Mouse (Mus musculus): ENCODE measurements around the gene Dydc1.

The Dydc1 gene

DNA sequence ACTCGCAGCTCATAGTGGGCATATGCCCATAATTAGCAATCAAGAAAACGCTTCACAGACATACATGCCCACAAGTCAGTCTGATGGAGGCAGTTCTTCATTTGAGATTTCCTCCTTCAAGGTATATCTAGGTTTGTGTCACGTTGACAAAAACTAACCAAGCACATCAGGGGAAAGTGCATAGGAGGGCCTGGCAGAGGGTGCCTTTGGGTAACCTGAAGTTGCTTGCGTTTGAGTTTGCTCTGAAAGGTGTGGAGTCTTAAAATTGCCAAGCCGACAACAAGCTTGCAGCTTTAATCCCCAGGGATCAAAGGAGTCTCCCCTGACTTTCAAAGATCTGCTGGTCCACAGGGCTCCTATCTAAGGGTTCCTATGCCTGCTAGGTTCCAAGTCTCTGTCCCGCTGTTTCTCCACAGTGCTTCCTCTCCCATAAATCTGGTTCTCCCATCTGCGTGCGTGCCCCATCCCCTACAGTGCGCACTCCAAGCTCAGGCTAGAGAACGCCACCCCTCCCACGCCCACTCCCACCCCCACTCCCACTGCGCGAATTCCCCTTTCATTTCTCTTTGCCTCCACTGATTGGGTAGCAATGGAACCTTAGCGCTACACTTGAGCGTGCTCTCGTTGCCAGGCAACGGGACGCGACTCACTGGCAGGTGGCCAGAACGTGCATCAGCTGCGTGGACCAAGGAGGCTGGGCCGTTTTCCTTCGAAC is at the start of gene Dydc1:
Gene Dydc1 (plus strand): TSS at position 683 of the 715 bp plus-strand sequence.
- peak; percentile 77 for DNase-seq (ENCODE audit: low read depth, low spot score)

- no peak for DNase-seq (ENCODE audit: low read depth, low spot score)
These were observed 47.6 kb upstream of the Dydc1 start for GRCm38 (mm10) chr14:41025087-41025486.

- no peak for DNase-seq (ENCODE audit: low read depth, low spot score)
These were observed 47.0 kb upstream of the Dydc1 start for GRCm38 (mm10) chr14:41025594-41026284.

- no peak for DNase-seq (ENCODE audit: low read depth, low spot score)
These were observed 43.4 kb upstream of the Dydc1 start for GRCm38 (mm10) chr14:41029303-41029702.

- DNase-seq (ENCODE audit: low read depth, low spot score) = no peak
These were observed 41.7 kb upstream of the Dydc1 start for GRCm38 (mm10) chr14:41030989-41031513.

- peak; percentile 92 for DNase-seq (ENCODE audit: low read depth, low spot score)
These were observed 39.3 kb upstream of the Dydc1 start for GRCm38 (mm10) chr14:41033135-41034110.

DNA sequence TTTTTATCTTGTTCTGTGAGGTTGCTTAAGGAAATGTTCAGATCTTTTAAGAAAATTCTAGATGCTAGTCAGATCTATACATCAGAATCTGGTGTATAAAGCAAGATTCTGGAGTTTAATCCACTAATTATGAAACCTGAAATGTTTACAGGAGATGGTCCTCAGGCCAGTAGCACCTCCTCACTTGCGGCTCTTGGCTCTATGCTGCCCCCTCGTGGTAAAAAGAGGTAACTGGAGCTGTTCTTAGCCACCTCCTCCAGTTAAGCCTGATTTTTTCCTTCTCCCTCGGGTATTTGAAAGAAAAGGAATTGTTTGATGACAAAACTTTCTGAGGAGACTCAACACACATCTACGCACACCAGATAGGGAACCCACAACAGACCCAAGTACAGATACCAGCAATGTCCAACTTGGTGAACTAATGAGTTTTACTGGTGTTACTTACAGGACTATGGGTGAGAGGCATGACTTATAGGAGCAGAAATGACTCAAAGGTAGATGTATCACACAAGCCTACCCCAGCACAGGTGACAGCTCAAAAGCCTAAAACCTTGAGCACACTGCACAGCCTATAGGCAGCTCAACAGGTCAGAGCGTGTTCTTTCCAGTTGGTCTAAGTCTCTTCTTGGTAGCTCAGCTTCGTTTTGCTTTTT is 37.4 kb upstream of the Dydc1 start:
- peak; percentile 75 for DNase-seq (ENCODE audit: low read depth, low spot score)

GRCm38 (mm10) chr14:41047402-41047801 is 25.3 kb upstream of the Dydc1 start:
- peak; percentile 46 for DNase-seq (ENCODE audit: low read depth, low spot score)

GRCm38 (mm10) chr14:41050471-41050870 is 22.2 kb upstream of the Dydc1 start:
- DNase-seq (ENCODE audit: low read depth, low spot score) = peak; percentile 31

- peak; percentile 39 for DNase-seq (ENCODE audit: low read depth, low spot score)
These were observed 20.2 kb upstream of the Dydc1 start for GRCm38 (mm10) chr14:41052481-41052880.

DNA sequence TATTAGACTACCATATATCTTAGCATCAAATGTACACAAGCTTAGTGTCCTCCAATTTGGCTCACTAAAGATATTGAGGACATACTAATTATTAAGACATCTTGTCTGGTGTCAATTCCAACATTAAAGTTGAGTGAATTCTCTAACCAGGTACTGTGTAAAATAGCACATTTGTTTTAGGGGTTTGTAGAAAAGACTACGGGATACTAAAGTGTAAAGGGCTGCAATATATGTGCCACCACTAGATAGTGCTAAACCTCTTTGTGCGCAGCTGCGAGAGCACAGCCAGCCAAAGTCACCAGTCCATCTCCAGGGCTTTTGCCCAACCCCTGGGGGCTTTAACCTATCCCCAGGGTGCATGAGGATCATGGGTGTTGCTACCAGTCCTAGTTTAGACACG is 19.5 kb upstream of the Dydc1 start:
- peak; percentile 9 for DNase-seq (ENCODE audit: low read depth, low spot score)

DNA sequence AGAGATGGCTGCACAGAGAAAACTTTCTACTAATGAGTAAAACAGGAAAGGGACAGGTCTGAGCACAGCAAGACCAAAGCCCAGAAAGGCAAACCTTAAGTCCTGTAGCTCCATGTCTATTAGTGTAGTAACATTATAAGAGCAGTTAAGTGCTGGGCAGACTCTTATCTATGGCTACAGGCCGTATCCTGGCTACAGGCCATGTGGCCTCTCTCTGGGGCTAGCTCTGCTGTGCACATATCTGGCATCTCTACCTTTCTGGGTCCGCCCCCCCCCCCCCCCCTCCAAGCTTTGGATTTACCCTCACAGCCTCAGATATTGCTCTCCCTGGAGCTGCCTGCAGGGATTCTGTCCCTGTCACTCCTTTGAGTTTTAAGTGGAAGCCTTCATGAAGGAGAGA is 7.5 kb upstream of the Dydc1 start:
- DNase-seq (ENCODE audit: low read depth, low spot score) = no peak

- peak; percentile 74 for DNase-seq (ENCODE audit: low read depth, low spot score)
These were observed 6.3 kb upstream of the Dydc1 start for GRCm38 (mm10) chr14:41066416-41066815.

GRCm38 (mm10) chr14:41069108-41069507 is 3.6 kb upstream of the Dydc1 start, which contains the start of gene Dydc2:
Gene Dydc2 (minus strand): TSS chr14:41069208.
- no peak for DNase-seq (ENCODE audit: low read depth, low spot score)

- DNase-seq (ENCODE audit: low read depth, low spot score) = no peak
These were observed 2.4 kb upstream of the Dydc1 start for GRCm38 (mm10) chr14:41070343-41070742.

- no peak for DNase-seq (ENCODE audit: low read depth, low spot score)
These were observed 199 bp downstream of the Dydc1 start for GRCm38 (mm10) chr14:41072944-41073275.

GRCm38 (mm10) chr14:41082408-41082807 is 9.7 kb downstream of the Dydc1 start:
- no peak for DNase-seq (ENCODE audit: low read depth, low spot score)

DNA sequence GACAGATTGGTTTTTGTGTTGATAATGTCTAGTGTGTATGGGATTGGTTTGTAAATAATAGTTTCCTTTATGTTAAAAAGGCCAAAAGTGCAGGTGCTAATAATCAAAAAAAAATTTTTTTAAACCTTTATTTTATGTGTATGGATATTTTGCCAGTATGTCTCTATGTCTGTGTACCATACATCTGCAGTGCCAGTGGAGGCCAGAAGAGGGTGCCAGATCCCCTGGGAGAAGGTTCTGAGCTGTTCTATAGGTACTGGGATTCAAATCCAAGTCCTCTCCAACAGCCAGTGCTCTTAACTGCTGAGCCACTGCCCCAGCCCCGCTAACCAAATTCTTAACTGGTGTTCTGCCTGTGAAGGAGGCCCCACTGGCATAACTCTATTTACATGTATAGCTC is 14.8 kb downstream of the Dydc1 start:
- peak; percentile 64 for DNase-seq (ENCODE audit: low read depth, low spot score)

- peak; percentile 81 for DNase-seq (ENCODE audit: low read depth, low spot score)
These were observed 18.1 kb downstream of the Dydc1 start for GRCm38 (mm10) chr14:41090777-41091176.

- DNase-seq (ENCODE audit: low read depth, low spot score) = peak; percentile 28
These were observed 21.4 kb downstream of the Dydc1 start for GRCm38 (mm10) chr14:41094114-41094513.

GRCm38 (mm10) chr14:41096296-41096860 is 23.7 kb downstream of the Dydc1 start:
- no peak for DNase-seq (ENCODE audit: low read depth, low spot score)
